Mouse (Mus musculus) fat pad, adult 2 months (tissue): ENCODE results near the gene Tpcn1.

ENCODE experiments used
- DNase-seq: peaks from one replicate; pipeline ENCODE4 v3.0.0-alpha.2; 2011; ENCODE audit warnings: low read depth, low spot score; ENCODE audit errors: extremely low read depth

The Tpcn1 gene

GRCm38 (mm10) chr5:120490679-120491192, 97.7 kb downstream of the Tpcn1 start:
- DNase-seq: no peak

GRCm38 (mm10) chr5:120487844-120488243, 100.6 kb downstream of the Tpcn1 start:
- no peak for DNase-seq
